In genomic region chr13:21710821-21711525, GRCm38 (mm10) we compare ENCODE assay signal across 8 mouse cellular contexts. TPM values are rescaled to one million over a fixed set of nuclear protein-coding genes. Genes with fewer than 3 reads are reported as not detected.
DNase-seq lines count a peak whose midpoint lies in the region; ATAC-seq and TF ChIP-seq lines count a peak whose summit lies in the region.

No protein-coding gene starts in this region.

- DNase-seq in MEL (ENCODE audit: low read depth, low spot score): peak; percentile 70
- DNase-seq in cerebellum, adult 2 months: peak; percentile 79 to 84
- peak; percentile 91 for DNase-seq in forebrain, postnatal 0 days
- peak; percentile 84 for DNase-seq in heart, postnatal 4 days
- DNase-seq in layer of hippocampus, adult 2 months (ENCODE audit: low spot score in 2 of 2): peak; percentile 76 to 83
- peak; percentile 41 for DNase-seq in ovary, adult 18-20 months (ENCODE audit: low spot score)
- DNase-seq in thymus, adult 2 months: peak; percentile 85

- H3K9ac ChIP-seq in MEL (ENCODE audit: control insufficient read depth, low read depth, low read length, poor library complexity, severe bottlenecking): peak overlapping the region; percentile 51
- H3K9ac ChIP-seq in forebrain, postnatal 0 days: peak overlapping the region; percentile 55
- H3K9ac ChIP-seq in lung, embryonic 15.5 days: peak overlapping the region; percentile 39; the same call in 1 of the 2 replicates

- no peak for TF ChIP-seq POLR2A in MEL (IDR thresholded peaks at IDR 0.05; ENCODE audit: control insufficient read depth in 1 of 2, insufficient read depth in 1 of 2, low read depth in 1 of 2, low read length in 2 of 2, poor library complexity in 1 of 2)
- TF ChIP-seq POLR2A in cerebellum, adult 2 months (IDR thresholded peaks at IDR 0.05; ENCODE audit: borderline replicate concordance, insufficient read depth, low read length): no peak
- no peak for TF ChIP-seq POLR2A in thymus, adult 2 months (IDR thresholded peaks at IDR 0.05; ENCODE audit: control insufficient read depth, extremely low read depth, insufficient read depth, low read length, poor library complexity)

- H3K36me3 ChIP-seq in MEL (ENCODE audit: control insufficient read depth in 1 of 2, insufficient read depth in 2 of 2, low read length in 2 of 2): peaks cover 0 to 16% of the 10 kb centered on the region in 2 experiments; a peak in 2 of 4 replicates
- no peaks in the 10 kb centered on the region for H3K36me3 ChIP-seq in forebrain, postnatal 0 days (ENCODE audit: insufficient read depth)
- no peaks in the 10 kb centered on the region for H3K36me3 ChIP-seq in lung, embryonic 15.5 days
- no peaks in the 10 kb centered on the region for H3K36me3 ChIP-seq in thymus, adult 2 months (ENCODE audit: control insufficient read depth, insufficient read depth, low read length)

- no peak for TF ChIP-seq CTCF in MEL (IDR thresholded peaks at IDR 0.05 in 2 of 3, conservative IDR thresholded peaks at IDR 0.05 in 1 of 3; ENCODE audit: control insufficient read depth in 1 of 3, insufficient read depth in 1 of 3, low read depth in 2 of 3, low read length in 3 of 3, poor library complexity in 1 of 3, severe bottlenecking in 1 of 3)
- TF ChIP-seq CTCF in cerebellum, adult 2 months (IDR thresholded peaks at IDR 0.05; ENCODE audit: borderline replicate concordance, insufficient read depth, low read depth, low read length): no peak
- no peak for TF ChIP-seq CTCF in forebrain, postnatal 0 days (IDR thresholded peaks at IDR 0.05; ENCODE audit: low read depth)
- no peak for TF ChIP-seq CTCF in layer of hippocampus, adult 2 months (conservative IDR thresholded peaks at IDR 0.05)
- no peak for TF ChIP-seq CTCF in thymus, adult 2 months (IDR thresholded peaks at IDR 0.05; ENCODE audit: borderline replicate concordance, control insufficient read depth, extremely low read depth, insufficient read depth, low read length, poor library complexity)

- H3K4me1 ChIP-seq in MEL (ENCODE audit: control insufficient read depth in 1 of 2, insufficient read depth in 2 of 2, low read length in 2 of 2): peaks cover 0 to 7% of the 10 kb centered on the region in 2 experiments; a peak in 2 of 4 replicates
- no peaks in the 10 kb centered on the region for H3K4me1 ChIP-seq in cerebellum, adult 2 months (ENCODE audit: control insufficient read depth, insufficient read depth, low read length)
- peaks cover 6% of the 10 kb centered on the region; the same call in 1 of the 2 replicates for H3K4me1 ChIP-seq in forebrain, postnatal 0 days (ENCODE audit: insufficient read depth)
- peaks cover 10% of the 10 kb centered on the region for H3K4me1 ChIP-seq in lung, embryonic 15.5 days
- peaks cover 2% of the 10 kb centered on the region for H3K4me1 ChIP-seq in thymus, adult 2 months (replicated peaks; ENCODE audit: control insufficient read depth, insufficient read depth, low read length)

- 4% methylated on average over 22 of the region's 22 CpGs for WGBS in cerebellum, adult 2 months
- 2% methylated on average over 22 of the region's 22 CpGs for WGBS in forebrain, postnatal 0 days
- under 1% methylated on average over 22 of the region's 22 CpGs for WGBS in lung, embryonic 15.5 days
- WGBS in thymus, adult 2 months: 4% methylated on average over 22 of the region's 22 CpGs

- no peak overlapping the region for H3K27ac ChIP-seq in MEL (ENCODE audit: control insufficient read depth, low read depth, low read length)
- H3K27ac ChIP-seq in cerebellum, adult 2 months (ENCODE audit: insufficient read depth, low read length): no peak overlapping the region
- no peak overlapping the region for H3K27ac ChIP-seq in forebrain, postnatal 0 days (ENCODE audit: low read depth, low read length)
- peak overlapping the region; percentile 83 for H3K27ac ChIP-seq in layer of hippocampus, adult 2 months
- H3K27ac ChIP-seq in lung, embryonic 15.5 days: peak overlapping the region; percentile 49; the same call in 1 of the 2 replicates
- peak overlapping the region; percentile 48; the same call in 1 of the 2 replicates for H3K27ac ChIP-seq in thymus, adult 2 months (ENCODE audit: control insufficient read depth, insufficient read depth, low read length)

- peak overlapping the region; percentile 44 to 64 for H3K4me3 ChIP-seq in MEL (ENCODE audit: control insufficient read depth in 1 of 2, insufficient read depth in 1 of 2, low read depth in 2 of 2, low read length in 2 of 2)
- peak overlapping the region; percentile 92 for H3K4me3 ChIP-seq in cerebellum, adult 2 months (replicated peaks; ENCODE audit: insufficient read depth, low read depth, low read length)
- peak overlapping the region; percentile 64 for H3K4me3 ChIP-seq in forebrain, postnatal 0 days (ENCODE audit: low read depth, low read length)
- peak overlapping the region; percentile 68 for H3K4me3 ChIP-seq in layer of hippocampus, adult 2 months
- H3K4me3 ChIP-seq in lung, embryonic 15.5 days: peak overlapping the region; percentile 75
- H3K4me3 ChIP-seq in thymus, adult 2 months (ENCODE audit: control insufficient read depth, insufficient read depth, low read length): peak overlapping the region; percentile 3; the same call in 1 of the 2 replicates

- TF ChIP-seq EP300 in MEL (IDR thresholded peaks at IDR 0.05; ENCODE audit: low read depth in 1 of 2, low read length in 2 of 2): no peak

- peak overlapping the region; percentile 65 for H3K4me2 ChIP-seq in forebrain, postnatal 0 days (ENCODE audit: low read depth)
- H3K4me2 ChIP-seq in lung, embryonic 15.5 days: peak overlapping the region; percentile 61

- TF ChIP-seq RAD21 in MEL (IDR thresholded peaks at IDR 0.05; ENCODE audit: low read depth, low read length): no peak

- H3K9me3 ChIP-seq in MEL (replicated peaks; ENCODE audit: insufficient read depth, low read length): no peaks in the 10 kb centered on the region
- no peaks in the 10 kb centered on the region for H3K9me3 ChIP-seq in forebrain, postnatal 0 days (ENCODE audit: low read length)
- no peaks in the 10 kb centered on the region for H3K9me3 ChIP-seq in lung, embryonic 15.5 days

- H3K79me2 ChIP-seq in MEL (ENCODE audit: control insufficient read depth, insufficient read depth, low read length, poor library complexity): no peaks in the 10 kb centered on the region; the same call in 1 of the 2 replicates

- H3K27me3 ChIP-seq in MEL (ENCODE audit: control insufficient read depth in 1 of 2, insufficient read depth in 2 of 2, low read length in 2 of 2): no peaks in the 10 kb centered on the region
- no peaks in the 10 kb centered on the region for H3K27me3 ChIP-seq in cerebellum, adult 2 months (ENCODE audit: control insufficient read depth, insufficient read depth, low read length)
- no peaks in the 10 kb centered on the region for H3K27me3 ChIP-seq in forebrain, postnatal 0 days (ENCODE audit: insufficient read depth, low read length)
- no peaks in the 10 kb centered on the region for H3K27me3 ChIP-seq in lung, embryonic 15.5 days
- H3K27me3 ChIP-seq in thymus, adult 2 months (ENCODE audit: control insufficient read depth, insufficient read depth, low read length): no peaks in the 10 kb centered on the region

- ATAC-seq in forebrain, postnatal 0 days: peak; percentile 87
- peak; percentile 78; the same call in 1 of the 2 replicates for ATAC-seq in lung, embryonic 15.5 days (ENCODE audit: borderline replicate concordance, extremely low read depth, low FRiP score, low TSS enrichment)

RNA-seq across cellular contexts. Expression of gene Hist1h2bl, which starts 5.0 kb away (rescaled TPM):
- total RNA-seq in MEL (2012; rRNA removed): 2,215 and 3,073 TPM in 2 replicates
- polyA plus RNA-seq in MEL (2012; ENCODE audit: insufficient read depth in 1 of 2, insufficient read length in 2 of 2, low read depth in 1 of 2, low replicate concordance in 2 of 2, missing spikeins in 1 of 2): 1 to 10 TPM in 1 of 2 experiments, not detected in 1; 6.7 TPM
- polyA plus RNA-seq in cerebellum, adult 2 months (2012; rRNA removed): not detected in 2 replicates
- 131 and 141 TPM in 2 replicates for total RNA-seq in forebrain, postnatal 0 days (2014; rRNA removed)
- polyA plus RNA-seq in forebrain, postnatal 0 days (2015; fragmentation: Nextera tagmentation; extraction: Ambion mirVana): 0.65 and 0.73 TPM in 2 replicates
- 100 to 1,000 TPM; 413 to 441 TPM for total RNA-seq in heart, postnatal 4 days (2021)
- total RNA-seq in layer of hippocampus, adult 2 months (2021): 10 to 100 TPM; 25.0 to 36.7 TPM
- 2.0 and 3.0 TPM in 2 replicates for polyA plus RNA-seq in lung, embryonic 15.5 days (2015; fragmentation: Nextera tagmentation; extraction: Ambion mirVana)
- 118 and 183 TPM in 2 replicates for polyA plus RNA-seq in thymus, adult 2 months (2012; rRNA removed)

RNA-seq across cellular contexts. Expression of gene Hist1h2ai, which starts 5.2 kb away (rescaled TPM):
- total RNA-seq in MEL (2012; rRNA removed): 1,435 and 1,802 TPM in 2 replicates
- polyA plus RNA-seq in MEL (2012; ENCODE audit: insufficient read depth in 1 of 2, insufficient read length in 2 of 2, low read depth in 1 of 2, low replicate concordance in 2 of 2, missing spikeins in 1 of 2): 1 to 10 TPM in 1 of 2 experiments, not detected in 1; 8.2 TPM
- polyA plus RNA-seq in cerebellum, adult 2 months (2012; rRNA removed): 0.84 and 1.5 TPM in 2 replicates
- total RNA-seq in forebrain, postnatal 0 days (2014; rRNA removed): 342 and 560 TPM in 2 replicates
- polyA plus RNA-seq in forebrain, postnatal 0 days (2015; fragmentation: Nextera tagmentation; extraction: Ambion mirVana): 12.1 and 14.6 TPM in 2 replicates
- total RNA-seq in heart, postnatal 4 days (2021): 100 to 1,000 TPM; 376 to 467 TPM
- total RNA-seq in layer of hippocampus, adult 2 months (2021): 10 to 100 TPM; 27.6 to 54.9 TPM
- 25.5 and 29.4 TPM in 2 replicates for polyA plus RNA-seq in lung, embryonic 15.5 days (2015; fragmentation: Nextera tagmentation; extraction: Ambion mirVana)
- polyA plus RNA-seq in thymus, adult 2 months (2012; rRNA removed): 227 and 343 TPM in 2 replicates

RNA-seq across cellular contexts. Expression of gene Hist1h3h, which starts 6.5 kb away (rescaled TPM):
- total RNA-seq in MEL (2012; rRNA removed): 3,336 and 3,710 TPM in 2 replicates
- polyA plus RNA-seq in MEL (2012; ENCODE audit: insufficient read depth in 1 of 2, insufficient read length in 2 of 2, low read depth in 1 of 2, low replicate concordance in 2 of 2, missing spikeins in 1 of 2): 10 to 100 TPM in 1 of 2 experiments, not detected in 1; 18.4 TPM
- polyA plus RNA-seq in cerebellum, adult 2 months (2012; rRNA removed): 2.9 TPM in 1 of 2 replicates, not detected in the other
- total RNA-seq in forebrain, postnatal 0 days (2014; rRNA removed): 277 and 308 TPM in 2 replicates
- polyA plus RNA-seq in forebrain, postnatal 0 days (2015; fragmentation: Nextera tagmentation; extraction: Ambion mirVana): 0.75 and 1.3 TPM in 2 replicates
- total RNA-seq in heart, postnatal 4 days (2021): 100 to 1,000 TPM; 719 to 727 TPM
- total RNA-seq in layer of hippocampus, adult 2 months (2021): 10 to 100 TPM; 51.3 to 58.2 TPM
- 11.8 and 14.4 TPM in 2 replicates for polyA plus RNA-seq in lung, embryonic 15.5 days (2015; fragmentation: Nextera tagmentation; extraction: Ambion mirVana)
- polyA plus RNA-seq in thymus, adult 2 months (2012; rRNA removed): 670 and 733 TPM in 2 replicates

RNA-seq across cellular contexts. Expression of gene Hist1h2bm, which starts 10.9 kb away (rescaled TPM):
- total RNA-seq in MEL (2012; rRNA removed): 1,196 and 2,041 TPM in 2 replicates
- 1 to 10 TPM in 1 of 2 experiments, not detected in 1; 1.7 TPM for polyA plus RNA-seq in MEL (2012; ENCODE audit: insufficient read depth in 1 of 2, insufficient read length in 2 of 2, low read depth in 1 of 2, low replicate concordance in 2 of 2, missing spikeins in 1 of 2)
- not detected in 2 replicates for polyA plus RNA-seq in cerebellum, adult 2 months (2012; rRNA removed)
- total RNA-seq in forebrain, postnatal 0 days (2014; rRNA removed): 308 and 356 TPM in 2 replicates
- polyA plus RNA-seq in forebrain, postnatal 0 days (2015; fragmentation: Nextera tagmentation; extraction: Ambion mirVana): 0.34 TPM in 1 of 2 replicates, not detected in the other
- 100 to 1,000 TPM; 135 to 139 TPM for total RNA-seq in heart, postnatal 4 days (2021)
- 1 to 10 TPM; 4.2 to 8.2 TPM for total RNA-seq in layer of hippocampus, adult 2 months (2021)
- 4.5 and 5.5 TPM in 2 replicates for polyA plus RNA-seq in lung, embryonic 15.5 days (2015; fragmentation: Nextera tagmentation; extraction: Ambion mirVana)
- 76.1 and 110 TPM in 2 replicates for polyA plus RNA-seq in thymus, adult 2 months (2012; rRNA removed)

RNA-seq across cellular contexts. Expression of gene Olfr1359, which starts 13.1 kb away (rescaled TPM):
- total RNA-seq in MEL (2012; rRNA removed): not detected in 2 replicates
- polyA plus RNA-seq in MEL (2012; ENCODE audit: insufficient read depth in 1 of 2, insufficient read length in 2 of 2, low read depth in 1 of 2, low replicate concordance in 2 of 2, missing spikeins in 1 of 2): not detected
- polyA plus RNA-seq in cerebellum, adult 2 months (2012; rRNA removed): not detected in 2 replicates
- not detected in 2 replicates for total RNA-seq in forebrain, postnatal 0 days (2014; rRNA removed)
- polyA plus RNA-seq in forebrain, postnatal 0 days (2015; fragmentation: Nextera tagmentation; extraction: Ambion mirVana): not detected in 2 replicates
- not detected for total RNA-seq in heart, postnatal 4 days (2021)
- total RNA-seq in layer of hippocampus, adult 2 months (2021): not detected
- not detected in 2 replicates for polyA plus RNA-seq in lung, embryonic 15.5 days (2015; fragmentation: Nextera tagmentation; extraction: Ambion mirVana)
- polyA plus RNA-seq in thymus, adult 2 months (2012; rRNA removed): not detected in 2 replicates

Comparison
In these comparisons a context has a peak if more than half of its experiments do, and no peak if none do; other contexts are left out.
1. DNase-seq: peak in every context shown above with its lines; median percentile 91 in forebrain, postnatal 0 days; 85 in thymus, adult 2 months; 84 in heart, postnatal 4 days; 82 in cerebellum, adult 2 months; 80 in layer of hippocampus, adult 2 months; 70 in MEL; 41 in ovary, adult 18-20 months.
2. H3K27ac ChIP-seq: peak in layer of hippocampus, adult 2 months (single experiment), lung, embryonic 15.5 days (single experiment) and thymus, adult 2 months (single experiment); none in MEL (single experiment), cerebellum, adult 2 months (single experiment) and forebrain, postnatal 0 days (single experiment).
3. H3K4me3 ChIP-seq: peak in every context shown above with its lines; median percentile 92 in cerebellum, adult 2 months; 75 in lung, embryonic 15.5 days; 68 in layer of hippocampus, adult 2 months; 64 in forebrain, postnatal 0 days; 54 in MEL; 3 in thymus, adult 2 months.
4. RNA of gene Hist1h2bl, which starts 5.0 kb away (polyA plus RNA-seq): 118 to 183 TPM in thymus, adult 2 months; 6.7 TPM in MEL, 2.0 to 3.0 TPM in lung, embryonic 15.5 days, 0.65 to 0.73 TPM in forebrain, postnatal 0 days and not detected in cerebellum, adult 2 months; every median in the first group is over 10 times any median in the second.
5. RNA of gene Hist1h3h, which starts 6.5 kb away (polyA plus RNA-seq): 670 to 733 TPM in thymus, adult 2 months; 18.4 TPM in MEL, 11.8 to 14.4 TPM in lung, embryonic 15.5 days, 0.75 to 1.3 TPM in forebrain, postnatal 0 days and 2.9 TPM in cerebellum, adult 2 months; every median in the first group is over 10 times any median in the second.
6. Peak in every context shown above with its lines, with median percentiles within 50 percentile points of each other: H3K9ac ChIP-seq.